Mouse (Mus musculus): ENCODE data around the gene Zfyve28. TPM values are rescaled to one million over a fixed set of nuclear protein-coding genes. Genes with fewer than 3 reads are reported as not detected.

The Zfyve28 gene
- polyA plus RNA-seq, 1 experiment from 2014 or later = 2.1 TPM

GRCm38 (mm10) chr5:34194975-34195662 is 93.1 kb downstream of the Zfyve28 start:
- WGBS = 80% methylated on average over 6 of the region's 6 CpGs
- Histone ChIP-seq H3K4me1 (no peaks in the 10 kb centered on the region), H3K27me3 (no peaks in the 10 kb centered on the region; the same call in 1 of the 2 replicates), H3K36me3 (replicated peaks) (no peaks in the 10 kb centered on the region), H3K9ac (no peak overlapping the region), H3K4me2 (no peak overlapping the region), H3K4me3 (replicated peaks) (no peak overlapping the region), H3K9me3 (no peaks in the 10 kb centered on the region), H3K27ac (no peak overlapping the region)
- ATAC-seq (ENCODE audit: low FRiP score) = no peak

GRCm38 (mm10) chr5:34194426-34194825 is 93.8 kb downstream of the Zfyve28 start:
- no peak overlapping the region for H3K9ac ChIP-seq
- H3K4me2 ChIP-seq = no peak overlapping the region
- H3K27ac ChIP-seq = no peak overlapping the region
- no peak overlapping the region for H3K4me3 ChIP-seq (replicated peaks)
- no peaks in the 10 kb centered on the region for H3K36me3 ChIP-seq (replicated peaks)
- 61% methylated on average over 1 of the region's 1 CpGs for WGBS
- no peaks in the 10 kb centered on the region for H3K9me3 ChIP-seq
- peaks cover 2% of the 10 kb centered on the region for H3K27me3 ChIP-seq
- no peaks in the 10 kb centered on the region for H3K4me1 ChIP-seq
- no peak for ATAC-seq (ENCODE audit: low FRiP score)

- ATAC-seq (ENCODE audit: low FRiP score) = no peak
- H3K36me3 ChIP-seq (replicated peaks) = no peaks in the 10 kb centered on the region
- H3K4me1 ChIP-seq = peaks cover 8% of the 10 kb centered on the region; the same call in 1 of the 2 replicates
- H3K4me3 ChIP-seq (replicated peaks) = no peak overlapping the region
- H3K27ac ChIP-seq = no peak overlapping the region
- H3K9me3 ChIP-seq = no peaks in the 10 kb centered on the region
- peaks cover 11% of the 10 kb centered on the region for H3K27me3 ChIP-seq
- WGBS = 77% methylated on average over 4 of the region's 4 CpGs
- no peak overlapping the region for H3K4me2 ChIP-seq
- no peak overlapping the region for H3K9ac ChIP-seq
These were observed 96.4 kb downstream of the Zfyve28 start for GRCm38 (mm10) chr5:34191843-34192242.

GRCm38 (mm10) chr5:34191021-34191420 is 97.2 kb downstream of the Zfyve28 start:
- WGBS = 44% methylated on average over 4 of the region's 4 CpGs

GRCm38 (mm10) chr5:34189521-34189920 is 98.7 kb downstream of the Zfyve28 start:
- no peak overlapping the region for H3K4me2 ChIP-seq
- ATAC-seq (ENCODE audit: low FRiP score) = no peak
- 59% methylated on average over 1 of the region's 1 CpGs for WGBS
- H3K9me3 ChIP-seq = no peaks in the 10 kb centered on the region
- H3K27ac ChIP-seq = no peak overlapping the region
- H3K27me3 ChIP-seq = peaks cover 26% of the 10 kb centered on the region
- H3K36me3 ChIP-seq (replicated peaks) = no peaks in the 10 kb centered on the region
- H3K4me1 ChIP-seq = peaks cover 30% of the 10 kb centered on the region
- no peak overlapping the region for H3K9ac ChIP-seq
- no peak overlapping the region for H3K4me3 ChIP-seq (replicated peaks)

More at GRCm38 (mm10) chr5:34191021-34191420, 97.2 kb downstream of the Zfyve28 start:
- no peaks in the 10 kb centered on the region for H3K9me3 ChIP-seq
- no peak overlapping the region for H3K4me3 ChIP-seq (replicated peaks)
- no peak overlapping the region for H3K4me2 ChIP-seq
- ATAC-seq (ENCODE audit: low FRiP score) = no peak
- peaks cover 19% of the 10 kb centered on the region for H3K27me3 ChIP-seq
- no peak overlapping the region for H3K9ac ChIP-seq
- H3K27ac ChIP-seq = no peak overlapping the region
- no peaks in the 10 kb centered on the region for H3K36me3 ChIP-seq (replicated peaks)
- H3K4me1 ChIP-seq = peaks cover 15% of the 10 kb centered on the region

GRCm38 (mm10) chr5:34188856-34189255 is 99.4 kb downstream of the Zfyve28 start:
- Histone ChIP-seq H3K27me3 (peaks cover 26% of the 10 kb centered on the region), H3K27ac (no peak overlapping the region), H3K36me3 (replicated peaks) (no peaks in the 10 kb centered on the region), H3K9me3 (no peaks in the 10 kb centered on the region), H3K9ac (no peak overlapping the region), H3K4me2 (no peak overlapping the region; the same call in 1 of the 2 replicates), H3K4me1 (peaks cover 35% of the 10 kb centered on the region), H3K4me3 (replicated peaks) (no peak overlapping the region; the same call in 1 of the 2 replicates)
- 90% methylated on average over 2 of the region's 2 CpGs for WGBS
- no peak for ATAC-seq (ENCODE audit: low FRiP score)

- peak; percentile 99 for ATAC-seq (ENCODE audit: low FRiP score)
These were observed 100.5 kb downstream of the Zfyve28 start, which contains the start of gene Mxd4 for GRCm38 (mm10) chr5:34187601-34188316. TSS of gene Mxd4 (minus strand) at chr5:34187720.

GRCm38 (mm10) chr5:34186961-34187391 is 101.3 kb downstream of the Zfyve28 start:
- H3K27ac ChIP-seq = peak overlapping the region; percentile 89
- H3K4me1 ChIP-seq = peaks cover 43% of the 10 kb centered on the region
- peak overlapping the region; percentile 89 for H3K4me3 ChIP-seq (replicated peaks)
- peak overlapping the region; percentile 94 for H3K4me2 ChIP-seq
- peak; percentile 24 for ATAC-seq (ENCODE audit: low FRiP score)
- whole genome bisulfite sequencing = 0% methylated on average over 39 of the region's 46 CpGs
- no peaks in the 10 kb centered on the region for H3K36me3 ChIP-seq (replicated peaks)
- peak overlapping the region; percentile 75 for H3K9ac ChIP-seq
- no peaks in the 10 kb centered on the region for H3K9me3 ChIP-seq
- peaks cover 26% of the 10 kb centered on the region for H3K27me3 ChIP-seq

More at GRCm38 (mm10) chr5:34187601-34188316, 100.5 kb downstream of the Zfyve28 start, which contains the start of gene Mxd4:
- H3K36me3 ChIP-seq (replicated peaks) = no peaks in the 10 kb centered on the region
- peak within 1 kb of the TSS; percentile 89 for H3K27ac ChIP-seq
- under 1% methylated on average over 60 of the region's 60 CpGs for WGBS
- H3K4me3 ChIP-seq (replicated peaks) = peak within 1 kb of the TSS; percentile 89
- H3K27me3 ChIP-seq = peaks cover 26% of the 10 kb centered on the region
- no peaks in the 10 kb centered on the region for H3K9me3 ChIP-seq
- H3K4me2 ChIP-seq = peak within 1 kb of the TSS; percentile 94
- H3K9ac ChIP-seq = peak within 1 kb of the TSS; percentile 75
- H3K4me1 ChIP-seq = peaks cover 43% of the 10 kb centered on the region

- WGBS = 83% methylated on average over 2 of the region's 2 CpGs
- 0 out of 2 replicates have a peak overlapping the region, but pooled peaks have one; percentile 36 for H3K27ac ChIP-seq
- peak overlapping the region; percentile 89 for H3K4me3 ChIP-seq (replicated peaks)
These were observed 101.9 kb downstream of the Zfyve28 start for GRCm38 (mm10) chr5:34186391-34186790.

GRCm38 (mm10) chr5:34185791-34186190 is 102.5 kb downstream of the Zfyve28 start:
- Histone ChIP-seq H3K9ac (peak overlapping the region; percentile 75; the same call in 1 of the 2 replicates), H3K4me3 (replicated peaks) (peak overlapping the region; percentile 89), H3K9me3 (no peaks in the 10 kb centered on the region), H3K4me1 (peaks cover 43% of the 10 kb centered on the region), H3K27ac (no peak overlapping the region), H3K36me3 (replicated peaks) (no peaks in the 10 kb centered on the region), H3K27me3 (peaks cover 26% of the 10 kb centered on the region), H3K4me2 (peak overlapping the region; percentile 94)
- ATAC-seq (ENCODE audit: low FRiP score) = no peak

More at GRCm38 (mm10) chr5:34186391-34186790, 101.9 kb downstream of the Zfyve28 start:
- peaks cover 26% of the 10 kb centered on the region for H3K27me3 ChIP-seq
- H3K9me3 ChIP-seq = no peaks in the 10 kb centered on the region
- H3K36me3 ChIP-seq (replicated peaks) = no peaks in the 10 kb centered on the region
- peak overlapping the region; percentile 94 for H3K4me2 ChIP-seq
- peak overlapping the region; percentile 75 for H3K9ac ChIP-seq
- H3K4me1 ChIP-seq = peaks cover 43% of the 10 kb centered on the region
- ATAC-seq (ENCODE audit: low FRiP score) = no peak

GRCm38 (mm10) chr5:34185051-34185580 is 103.1 kb downstream of the Zfyve28 start:
- Histone ChIP-seq H3K36me3 (replicated peaks) (0 out of 2 replicates have a peak, but pooled peaks cover under 1% of the 10 kb centered on the region), H3K4me1 (peaks cover 43% of the 10 kb centered on the region), H3K9ac (no peak overlapping the region), H3K27me3 (peaks cover 26% of the 10 kb centered on the region), H3K9me3 (no peaks in the 10 kb centered on the region), H3K4me3 (replicated peaks) (no peak overlapping the region), H3K4me2 (peak overlapping the region; percentile 94; the same call in 1 of the 2 replicates), H3K27ac (no peak overlapping the region)
- no peak for ATAC-seq (ENCODE audit: low FRiP score)
- WGBS = 89% methylated on average over 1 of the region's 1 CpGs

GRCm38 (mm10) chr5:34183976-34184375 is 104.3 kb downstream of the Zfyve28 start:
- Histone ChIP-seq H3K27ac (no peak overlapping the region), H3K9ac (no peak overlapping the region), H3K4me3 (replicated peaks) (no peak overlapping the region), H3K36me3 (replicated peaks) (peaks cover 4% of the 10 kb centered on the region), H3K4me2 (no peak overlapping the region), H3K27me3 (peaks cover 19% of the 10 kb centered on the region), H3K4me1 (peaks cover 43% of the 10 kb centered on the region), H3K9me3 (no peaks in the 10 kb centered on the region)
- no peak for ATAC-seq (ENCODE audit: low FRiP score)
- whole genome bisulfite sequencing = 78% methylated on average over 3 of the region's 3 CpGs

Measured in forebrain, embryonic 12.5 days (tissue).